Mouse (Mus musculus) liver, embryonic 12.5 days (tissue): ENCODE measurements around the gene Gm49380. TPM values are rescaled to one million over a fixed set of nuclear protein-coding genes. Genes with fewer than 3 reads are reported as not detected.

Experiments used
- ATAC-seq: fragments of 200-750 bp; cut with Nextera tagmentation; 2 replicates; pipeline ENCODE4 v1.8.0; 2017; ENCODE audit warnings: moderate number of reproducible peaks, mild to moderate bottlenecking, moderate library complexity
- H3K27ac ChIP-seq: fragments of 300-500 bp; sonication (generic); 2 replicates; pipeline ENCODE4 v1.5.1; 2016; ENCODE audit warnings: mild to moderate bottlenecking
- H3K27me3 ChIP-seq: fragments of 300-500 bp; sonication (generic); replicated peaks from 2 replicates; pipeline ENCODE4 v1.6.1; 2016; ENCODE audit warnings: mild to moderate bottlenecking, moderate library complexity
- H3K36me3 ChIP-seq: fragments of 300-500 bp; sonication (generic); 2 replicates; pipeline ENCODE4 v1.6.1; 2016; ENCODE audit warnings: mild to moderate bottlenecking, moderate library complexity
- H3K4me1 ChIP-seq: fragments of 300-500 bp; sonication (generic); 2 replicates; pipeline ENCODE4 v1.6.1; 2016
- H3K4me2 ChIP-seq: fragments of 300-500 bp; sonication (generic); 2 replicates; pipeline ENCODE4 v1.6.1; 2016; ENCODE audit warnings: mild to moderate bottlenecking, moderate library complexity
- H3K4me3 ChIP-seq: fragments of 300-500 bp; sonication (generic); 2 replicates; pipeline ENCODE4 v1.5.1; 2016; ENCODE audit warnings: mild to moderate bottlenecking, moderate library complexity
- H3K9ac ChIP-seq: fragments of 300-500 bp; sonication (generic); 2 replicates; pipeline ENCODE4 v1.6.1; 2016; ENCODE audit warnings: mild to moderate bottlenecking, moderate library complexity
- H3K9me3 ChIP-seq: fragments of 300-500 bp; sonication (generic); replicated peaks from 2 replicates; pipeline ENCODE4 v1.6.1; 2016; ENCODE audit warnings: mild to moderate bottlenecking, moderate library complexity
- WGBS: fragments of 180-500 bp; shearing (Covaris S2); methylation state at CpG from one replicate; pipeline ENCODE4 v1.1.7; 2016; ENCODE audit not compliant: insufficient replicate concordance; 5-methylcytosine and 5-hydroxymethylcytosine counted together
- polyA plus RNA-seq: library from polyadenylated mRNA; unstranded; fragments of >200 nt; fragmentation: Nextera tagmentation; extraction: Ambion mirVana; gene quantifications from 2 replicates; pipeline ENCODE4 v1.2.1, GENCODE M21; 2016

Gene Gm49380
- polyA plus RNA-seq, 1 experiment from 2014 or later = not detected

DNA sequence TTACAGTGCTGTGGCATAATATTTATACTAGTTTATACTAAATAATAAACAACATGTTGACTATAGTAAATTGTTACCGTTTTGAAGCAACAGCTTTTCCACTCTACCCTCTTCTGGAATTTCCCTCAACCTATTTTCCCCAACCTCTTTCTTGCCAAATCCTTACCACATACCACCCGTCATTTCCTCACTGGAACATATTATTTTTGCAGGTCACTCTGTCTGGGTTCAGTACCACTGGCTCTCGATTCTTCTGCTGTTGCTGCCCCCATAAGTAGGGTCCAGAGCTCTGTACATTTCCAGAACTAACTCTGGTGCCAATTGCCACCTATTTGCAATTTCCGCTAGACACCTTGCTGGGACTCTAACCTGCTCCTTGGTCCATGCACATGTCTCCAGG lies 81.4 kb downstream of the Gm49380 start:
- no peak for ATAC-seq
- 56% methylated on average over 4 of the region's 4 CpGs for WGBS

DNA sequence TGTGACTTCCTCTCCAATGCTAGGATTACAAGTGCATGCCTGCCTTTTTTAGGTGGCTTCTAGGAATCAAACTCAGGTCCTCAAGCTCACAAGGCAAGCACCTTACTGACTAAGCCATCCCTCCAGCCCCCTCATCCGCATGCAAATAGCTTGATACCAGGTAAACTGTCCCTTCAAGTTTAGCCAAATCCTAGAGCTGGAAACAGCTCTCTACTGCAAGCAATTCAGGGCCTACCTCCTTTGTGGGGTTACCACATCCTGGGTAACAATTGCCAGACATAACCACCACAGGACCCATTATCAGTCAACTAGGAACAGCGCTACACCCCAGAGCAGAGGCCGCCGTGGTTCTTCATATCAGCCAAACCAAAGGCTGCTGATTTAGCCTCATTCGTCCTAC lies 82.2 kb downstream of the Gm49380 start:
- Histone ChIP-seq H3K9me3 (no peaks in the 10 kb centered on the region), H3K4me3 (no peak overlapping the region), H3K4me1 (no peaks in the 10 kb centered on the region), H3K9ac (no peak overlapping the region), H3K27ac (no peak overlapping the region), H3K27me3 (no peaks in the 10 kb centered on the region), H3K36me3 (no peaks in the 10 kb centered on the region), H3K4me2 (no peak overlapping the region)
- ATAC-seq = no peak
- WGBS = 35% methylated on average over 5 of the region's 5 CpGs

More for the DNA sequence above, 81.4 kb downstream of the Gm49380 start:
- no peak overlapping the region for H3K4me2 ChIP-seq
- no peaks in the 10 kb centered on the region for H3K27me3 ChIP-seq
- no peak overlapping the region for H3K4me3 ChIP-seq
- H3K4me1 ChIP-seq = no peaks in the 10 kb centered on the region
- no peak overlapping the region for H3K9ac ChIP-seq
- no peak overlapping the region for H3K27ac ChIP-seq
- H3K36me3 ChIP-seq = no peaks in the 10 kb centered on the region
- no peaks in the 10 kb centered on the region for H3K9me3 ChIP-seq

DNA sequence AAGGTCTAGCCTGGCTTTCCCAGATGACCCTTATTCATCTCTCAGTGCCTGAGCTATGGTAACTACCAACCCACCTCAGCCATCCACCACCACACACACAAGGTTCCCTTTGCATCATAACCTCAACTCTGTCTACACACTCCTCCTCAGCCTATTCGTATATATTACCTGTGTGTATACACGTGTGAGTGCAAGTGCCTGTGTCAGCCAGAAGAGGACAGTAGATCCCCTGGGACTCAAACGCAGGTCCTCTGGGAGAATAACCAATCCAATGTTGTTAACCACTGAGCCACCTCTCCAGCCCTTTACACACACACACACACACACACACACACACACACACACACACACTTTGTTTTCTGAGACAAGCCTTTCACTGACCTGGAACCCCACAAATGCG lies 82.7 kb downstream of the Gm49380 start:
- Histone ChIP-seq H3K4me1 (no peaks in the 10 kb centered on the region), H3K27ac (no peak overlapping the region), H3K9me3 (no peaks in the 10 kb centered on the region), H3K9ac (no peak overlapping the region), H3K27me3 (no peaks in the 10 kb centered on the region), H3K4me2 (no peak overlapping the region), H3K4me3 (no peak overlapping the region), H3K36me3 (no peaks in the 10 kb centered on the region)
- WGBS = 68% methylated on average over 4 of the region's 4 CpGs
- ATAC-seq = no peak

DNA sequence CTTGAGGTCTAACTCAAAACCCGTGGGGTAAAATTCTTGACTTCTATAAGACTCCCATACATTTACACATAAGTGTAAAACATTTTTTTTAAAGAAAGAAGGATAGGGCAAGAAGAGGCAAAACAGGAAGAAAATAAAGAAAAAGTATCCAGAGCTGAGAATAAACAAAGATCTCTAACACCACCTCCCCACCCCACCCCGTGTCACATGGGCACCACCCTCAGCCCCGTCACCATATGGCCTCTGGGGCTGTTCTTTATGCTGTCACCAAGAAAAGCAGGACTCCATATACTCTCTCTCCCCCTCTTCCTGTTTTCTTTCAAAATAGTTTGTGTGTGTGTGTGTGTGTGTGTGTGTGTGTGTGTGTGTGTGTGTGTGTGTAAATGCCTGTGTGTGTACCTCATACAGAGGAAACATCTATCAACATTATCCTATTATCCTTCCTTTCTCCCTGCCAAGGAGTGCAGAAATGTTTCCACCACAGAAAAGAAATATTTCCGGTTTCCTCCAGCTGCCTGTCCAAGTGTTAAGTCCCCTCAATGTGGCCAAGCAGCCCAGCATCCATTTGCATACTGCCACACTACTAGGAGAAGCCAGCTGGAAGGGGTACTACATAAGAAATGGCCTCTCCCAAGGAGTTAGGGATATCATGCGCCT lies 83.6 kb downstream of the Gm49380 start:
- H3K36me3 ChIP-seq = no peaks in the 10 kb centered on the region
- no peaks in the 10 kb centered on the region for H3K9me3 ChIP-seq
- no peak overlapping the region for H3K4me2 ChIP-seq
- no peaks in the 10 kb centered on the region for H3K4me1 ChIP-seq
- no peak overlapping the region for H3K4me3 ChIP-seq
- no peak for ATAC-seq
- 35% methylated on average over 5 of the region's 5 CpGs for WGBS
- H3K27me3 ChIP-seq = no peaks in the 10 kb centered on the region
- no peak overlapping the region for H3K27ac ChIP-seq
- no peak overlapping the region for H3K9ac ChIP-seq

DNA sequence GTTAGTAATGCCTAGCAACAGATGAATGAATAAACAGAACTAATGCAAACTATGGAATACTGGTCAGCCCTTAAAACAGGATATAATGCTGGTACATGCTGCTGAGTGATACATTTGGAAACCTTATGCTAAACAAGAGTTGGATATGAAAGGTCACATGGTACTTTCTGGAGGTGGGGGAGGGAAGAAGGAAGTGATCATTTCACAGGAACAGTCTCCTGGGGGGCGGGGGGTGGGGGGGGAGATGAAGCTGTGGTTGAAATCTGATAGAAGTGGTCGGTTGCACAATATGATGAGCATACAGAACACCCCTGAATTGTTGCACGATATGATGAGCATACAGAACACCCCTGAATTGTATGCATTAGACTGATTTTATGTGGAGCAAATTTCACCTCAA lies 89.2 kb downstream of the Gm49380 start:
- no peak overlapping the region for H3K9ac ChIP-seq
- no peak overlapping the region for H3K4me2 ChIP-seq
- no peaks in the 10 kb centered on the region for H3K27me3 ChIP-seq
- 37% methylated on average over 3 of the region's 3 CpGs for WGBS
- H3K27ac ChIP-seq = no peak overlapping the region
- H3K4me3 ChIP-seq = no peak overlapping the region
- H3K36me3 ChIP-seq = no peaks in the 10 kb centered on the region
- H3K9me3 ChIP-seq = no peaks in the 10 kb centered on the region
- H3K4me1 ChIP-seq = no peaks in the 10 kb centered on the region
- ATAC-seq = no peak

DNA sequence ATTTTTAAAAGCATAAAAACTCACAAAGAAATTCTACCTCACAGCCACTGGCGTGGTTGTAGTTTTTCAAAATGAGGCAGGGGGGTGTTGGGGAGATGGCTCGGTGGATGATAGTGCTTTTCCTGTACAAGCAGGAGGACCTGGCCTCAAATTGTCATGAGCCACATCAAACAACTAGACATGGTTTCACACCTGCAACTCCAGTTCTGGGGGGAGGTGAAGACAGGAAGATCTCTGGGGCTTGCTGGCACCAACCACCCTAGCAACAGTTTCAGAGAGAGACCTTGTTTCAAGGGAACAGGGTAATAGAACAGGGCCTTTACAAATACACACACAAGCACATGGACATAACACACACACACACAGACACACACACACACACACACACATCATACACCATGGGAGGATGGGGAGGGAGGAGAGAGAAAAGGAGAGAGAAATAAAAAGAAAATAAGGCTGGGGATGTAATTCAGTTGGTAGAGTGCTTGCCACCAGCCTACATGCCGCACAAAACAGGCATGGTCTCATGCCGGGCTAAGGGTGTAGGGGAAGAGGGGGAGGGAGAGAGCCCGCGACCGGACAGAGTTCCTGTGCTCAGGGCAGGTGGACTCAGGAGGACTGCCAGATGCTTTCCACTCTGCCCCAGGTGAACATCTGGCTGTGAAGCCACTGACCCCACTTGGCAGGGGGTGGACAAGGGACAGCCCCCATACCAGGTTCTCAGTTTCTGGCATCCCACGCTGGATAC lies 91.0 kb downstream of the Gm49380 start:
- Histone ChIP-seq H3K4me2 (no peak overlapping the region), H3K27me3 (no peaks in the 10 kb centered on the region), H3K4me3 (no peak overlapping the region), H3K9me3 (no peaks in the 10 kb centered on the region), H3K36me3 (no peaks in the 10 kb centered on the region), H3K4me1 (no peaks in the 10 kb centered on the region), H3K9ac (no peak overlapping the region), H3K27ac (no peak overlapping the region)
- 61% methylated on average over 8 of the region's 8 CpGs for WGBS
- no peak for ATAC-seq

DNA sequence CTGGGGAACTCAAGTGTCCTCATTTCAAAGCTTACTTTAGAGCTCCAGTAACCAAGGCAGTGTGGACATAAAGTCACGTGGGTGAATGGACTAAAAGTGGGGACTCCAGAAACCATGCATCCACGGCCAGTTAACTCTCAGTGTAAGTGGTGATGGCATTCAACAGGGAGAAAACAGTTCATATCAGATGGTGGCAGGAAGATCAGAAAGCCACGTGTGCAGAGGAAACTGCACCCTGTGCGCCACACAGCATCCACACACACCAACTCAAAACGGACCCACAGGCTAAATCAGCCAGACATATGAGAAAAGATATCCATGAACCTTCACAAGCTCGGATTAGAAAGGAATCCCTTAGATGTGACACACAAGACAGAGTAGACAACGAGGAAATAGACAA lies 93.3 kb downstream of the Gm49380 start:
- Histone ChIP-seq H3K9me3 (no peaks in the 10 kb centered on the region), H3K27ac (no peak overlapping the region), H3K4me2 (no peak overlapping the region), H3K4me3 (no peak overlapping the region), H3K4me1 (no peaks in the 10 kb centered on the region), H3K36me3 (no peaks in the 10 kb centered on the region), H3K27me3 (no peaks in the 10 kb centered on the region), H3K9ac (no peak overlapping the region)
- 56% methylated on average over 7 of the region's 7 CpGs for WGBS
- no peak for ATAC-seq

DNA sequence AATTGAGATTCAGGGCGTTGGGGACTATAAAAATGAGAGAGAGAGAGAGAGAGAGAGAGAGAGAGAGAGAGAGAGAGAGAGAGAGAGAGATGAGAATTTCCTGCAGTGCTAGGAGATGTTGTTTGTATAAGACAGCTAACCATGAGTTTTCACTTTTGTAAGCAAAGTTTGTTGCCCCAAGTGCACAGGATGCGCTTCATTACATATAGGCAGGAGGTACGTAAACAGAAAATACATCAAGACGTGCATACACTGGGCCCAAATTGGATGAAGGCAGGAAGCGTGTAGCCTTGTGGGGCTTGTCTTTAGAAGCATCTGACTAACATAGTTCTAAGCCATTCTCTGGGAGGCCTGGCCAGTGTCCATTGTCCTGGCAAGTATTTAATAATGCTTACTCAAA lies 95.5 kb downstream of the Gm49380 start:
- Histone ChIP-seq H3K4me2 (no peak overlapping the region), H3K4me3 (no peak overlapping the region), H3K36me3 (no peaks in the 10 kb centered on the region), H3K27ac (no peak overlapping the region), H3K9me3 (no peaks in the 10 kb centered on the region), H3K9ac (no peak overlapping the region), H3K27me3 (no peaks in the 10 kb centered on the region), H3K4me1 (no peaks in the 10 kb centered on the region)
- 67% methylated on average over 5 of the region's 5 CpGs for WGBS
- no peak for ATAC-seq

Other genes starting within 250 kb of the Gm49380 start
- 0.19 and 0.20 TPM in 2 replicates for gene Thy1, start 70.1 kb downstream of the Gm49380 start, polyA plus RNA-seq
- 1.8 and 3.9 TPM in 2 replicates for gene Usp2, start 46.5 kb downstream of the Gm49380 start, polyA plus RNA-seq
- 0.11 TPM in 1 of 2 replicates, not detected in the other for gene Mfrp, start 11.8 kb downstream of the Gm49380 start, polyA plus RNA-seq
- 0.23 and 0.28 TPM in 2 replicates for gene C1qtnf5, start 6.3 kb downstream of the Gm49380 start, polyA plus RNA-seq
- 57.6 and 58.7 TPM in 2 replicates for gene Rnf26, start within 50 bp of the Gm49380 start, polyA plus RNA-seq
- gene Mcam, start 21.0 kb upstream of the Gm49380 start, polyA plus RNA-seq = 6.1 and 6.3 TPM in 2 replicates
- 9.5 and 10.0 TPM in 2 replicates for gene Cbl, start 120.5 kb upstream of the Gm49380 start, polyA plus RNA-seq
- not detected in 2 replicates for gene Ccdc153, start 127.2 kb upstream of the Gm49380 start, polyA plus RNA-seq
- 0.15 and 0.17 TPM in 2 replicates for gene Pdzd3, start 138.0 kb upstream of the Gm49380 start, polyA plus RNA-seq
- 3.6 and 4.0 TPM in 2 replicates for gene Nlrx1, start 155.1 kb upstream of the Gm49380 start, polyA plus RNA-seq
- gene Abcg4, start 175.1 kb upstream of the Gm49380 start, polyA plus RNA-seq = 20.1 and 21.7 TPM in 2 replicates
- 16.2 and 17.2 TPM in 2 replicates for gene Hinfp, start 192.2 kb upstream of the Gm49380 start, polyA plus RNA-seq
- gene C2cd2l, start 206.8 kb upstream of the Gm49380 start, polyA plus RNA-seq = 12.3 and 13.0 TPM in 2 replicates
- 21.9 and 24.0 TPM in 2 replicates for gene Dpagt1, start 212.5 kb upstream of the Gm49380 start, polyA plus RNA-seq
- 233 and 239 TPM in 2 replicates for gene H2afx, start 221.2 kb upstream of the Gm49380 start, polyA plus RNA-seq
- gene Hmbs, start 230.7 kb upstream of the Gm49380 start, polyA plus RNA-seq = 1,354 and 1,355 TPM in 2 replicates
- gene Vps11, start 248.2 kb upstream of the Gm49380 start, polyA plus RNA-seq = 17.0 and 19.0 TPM in 2 replicates